Mouse (Mus musculus) olfactory bulb, adult 2 months (tissue): Measurements from ENCODE around the gene Fam57b.

Experiments used
- CTCF ChIP-seq: fragments of 200-500 bp; IDR thresholded peaks from 2 replicates; pipeline ENCODE4 v1.5.1; 2012; ENCODE audit warnings: low read depth, mild to moderate bottlenecking, low read length, moderate library complexity; ENCODE audit not compliant: insufficient read depth
- POLR2A ChIP-seq: fragments of 200-500 bp; IDR thresholded peaks from 2 replicates; pipeline ENCODE4 v1.6.1; 2012; ENCODE audit warnings: mild to moderate bottlenecking, low read depth, low read length, moderate library complexity; ENCODE audit not compliant: insufficient read depth

DNA sequence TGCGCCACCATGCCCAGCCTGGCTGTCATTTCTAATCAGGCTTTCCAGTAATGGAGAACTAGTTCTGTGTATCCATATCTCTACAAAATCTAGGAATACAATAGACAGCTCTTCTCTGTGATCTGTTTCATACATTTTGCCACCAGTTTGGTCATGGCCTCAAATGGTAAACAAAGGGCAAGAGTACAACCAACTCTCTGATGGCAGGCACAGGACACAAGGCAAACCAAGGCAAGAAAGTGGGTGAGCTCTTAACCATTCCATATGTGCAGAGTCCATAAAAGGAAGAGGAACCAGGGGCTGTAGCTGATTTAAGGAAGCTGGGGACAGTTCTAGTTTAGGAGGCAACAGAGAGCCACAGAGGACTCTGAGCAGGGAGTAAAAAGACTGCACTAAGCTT lies 79.8 kb downstream of the Fam57b start:
- TF ChIP-seq CTCF, result no peak
- no peak for TF ChIP-seq POLR2A
